Mouse (Mus musculus): ENCODE measurements around the gene Sept5. TPM values are rescaled to one million over a fixed set of nuclear protein-coding genes. Genes with fewer than 3 reads are reported as not detected.

Gene Sept5
- total RNA-seq, 2 experiments from 2014 or later = 961 to 977 TPM

- no peak for DNase-seq (ENCODE audit: low spot score in 2 of 2)
- intact Hi-C loops (cut with DNase I) = no loop called here
These were observed 40.6 kb downstream of the Sept5 start for GRCm38 (mm10) chr16:18589080-18589621.

GRCm38 (mm10) chr16:18588738-18589055 lies 41.1 kb downstream of the Sept5 start:
- DNase-seq (ENCODE audit: low spot score in 2 of 2) = no peak
- intact Hi-C loops (cut with DNase I) = no loop called here

GRCm38 (mm10) chr16:18587847-18588737 lies 41.7 kb downstream of the Sept5 start:
- no peak for DNase-seq (ENCODE audit: low spot score in 2 of 2)
- intact Hi-C loops (cut with DNase I) = no loop called here

GRCm38 (mm10) chr16:18586906-18587546 lies 42.7 kb downstream of the Sept5 start:
- DNase-seq (ENCODE audit: low spot score in 2 of 2) = no peak
- intact Hi-C loops (cut with DNase I) = no loop called here

- DNase-seq (ENCODE audit: low spot score in 2 of 2) = no peak
- intact Hi-C loops (cut with DNase I) = no loop called here
These were observed 43.5 kb downstream of the Sept5 start for GRCm38 (mm10) chr16:18586076-18586905.

- intact Hi-C loops (cut with DNase I) = no loop called here
- no peak for DNase-seq (ENCODE audit: low spot score in 2 of 2)
These were observed 44.1 kb downstream of the Sept5 start for GRCm38 (mm10) chr16:18585676-18586075.

GRCm38 (mm10) chr16:18584901-18585510 lies 44.7 kb downstream of the Sept5 start:
- DNase-seq (ENCODE audit: low spot score in 2 of 2) = no peak
- intact Hi-C loops (cut with DNase I) = no loop called here

GRCm38 (mm10) chr16:18583673-18584357 lies 45.9 kb downstream of the Sept5 start:
- intact Hi-C loops (cut with DNase I) = no loop called here
- no peak for DNase-seq (ENCODE audit: low spot score in 2 of 2)

GRCm38 (mm10) chr16:18583169-18583568 lies 46.6 kb downstream of the Sept5 start:
- no peak for DNase-seq (ENCODE audit: low spot score in 2 of 2)
- intact Hi-C loops (cut with DNase I) = no loop called here

GRCm38 (mm10) chr16:18582426-18583148 lies 47.2 kb downstream of the Sept5 start:
- no peak for DNase-seq (ENCODE audit: low spot score in 2 of 2)

GRCm38 (mm10) chr16:18581623-18582205 lies 48.0 kb downstream of the Sept5 start:
- peak in 1 of 2 experiments; percentile 14 for DNase-seq (ENCODE audit: low spot score in 2 of 2)

More at GRCm38 (mm10) chr16:18582426-18583148, 47.2 kb downstream of the Sept5 start:
- intact Hi-C loops (cut with DNase I) = no loop called here

GRCm38 (mm10) chr16:18581050-18581622 lies 48.6 kb downstream of the Sept5 start:
- DNase-seq (ENCODE audit: low spot score in 2 of 2) = no peak
- intact Hi-C loops (cut with DNase I) = no loop called here

More at GRCm38 (mm10) chr16:18581623-18582205, 48.0 kb downstream of the Sept5 start:
- intact Hi-C loops (cut with DNase I) = no loop called here

- intact Hi-C loops (cut with DNase I) = no loop called here
- no peak for DNase-seq (ENCODE audit: low spot score in 2 of 2)
These were observed 49.4 kb downstream of the Sept5 start for GRCm38 (mm10) chr16:18580389-18580788.

GRCm38 (mm10) chr16:18577599-18578160 lies 52.1 kb downstream of the Sept5 start:
- intact Hi-C loops (cut with DNase I) = no loop called here
- DNase-seq (ENCODE audit: low spot score in 2 of 2) = no peak

GRCm38 (mm10) chr16:18577071-18577470 lies 52.7 kb downstream of the Sept5 start:
- DNase-seq (ENCODE audit: low spot score in 2 of 2) = no peak
- intact Hi-C loops (cut with DNase I) = no loop called here

- DNase-seq (ENCODE audit: low spot score in 2 of 2) = no peak
- intact Hi-C loops (cut with DNase I) = no loop called here
These were observed 55.6 kb downstream of the Sept5 start for GRCm38 (mm10) chr16:18574196-18574595.
